Mouse (Mus musculus) MEL (cell line): ENCODE data around the gene Slc35g3. TPM values are rescaled to one million over a fixed set of nuclear protein-coding genes. Genes with fewer than 3 reads are reported as not detected.

Experiments used
- DNase-seq: peaks from one replicate; pipeline ENCODE4 v3.0.0; 2011; ENCODE audit warnings: low read depth, low spot score
- H3K27ac ChIP-seq: 2 replicates; pipeline ENCODE4 v1.5.1; 2012; ENCODE audit warnings: low read depth, mild to moderate bottlenecking, control low read depth, low read length, moderate library complexity; ENCODE audit not compliant: control insufficient read depth
- H3K27me3 ChIP-seq, 2 experiments: fragments of 150-350 bp in 1 of 2; sonication (generic) in 1 of 2; 2 replicates each; pipeline ENCODE4 v1.6.1; 2012; ENCODE audit warnings: low read length in 2 of 2, mild to moderate bottlenecking in 2 of 2, improper control_type of control experiment in 1 of 2, moderate library complexity in 1 of 2; ENCODE audit not compliant: insufficient read depth in 2 of 2, control insufficient read depth in 1 of 2
- H3K36me3 ChIP-seq, 2 experiments: 2 replicates each; pipeline ENCODE4 v1.6.1; 2012 to 2014; ENCODE audit warnings: low read length in 2 of 2, improper control_type of control experiment in 1 of 2, inconsistent platforms in 1 of 2, mild to moderate bottlenecking in 1 of 2; ENCODE audit not compliant: insufficient read depth in 2 of 2, control insufficient read depth in 1 of 2
- H3K4me1 ChIP-seq, 2 experiments: fragments of 150-350 bp in 1 of 2; sonication (generic) in 1 of 2; 2 replicates each; pipeline ENCODE4 v1.6.1; 2012; ENCODE audit warnings: low read length in 2 of 2, improper control_type of control experiment in 1 of 2, mild to moderate bottlenecking in 1 of 2; ENCODE audit not compliant: insufficient read depth in 2 of 2, control insufficient read depth in 1 of 2
- H3K4me3 ChIP-seq, 2 experiments: fragments of 150-350 bp in 1 of 2; sonication (generic) in 1 of 2; 2 replicates each; pipeline ENCODE4 v1.5.1; 2012; ENCODE audit warnings: low read depth in 2 of 2, low read length in 2 of 2, mild to moderate bottlenecking in 2 of 2, moderate library complexity in 2 of 2, control low read depth in 1 of 2, improper control_type of control experiment in 1 of 2; ENCODE audit not compliant: control insufficient read depth in 1 of 2, insufficient read depth in 1 of 2
- H3K79me2 ChIP-seq: 2 replicates; pipeline ENCODE4 v1.6.1; 2012; ENCODE audit warnings: mild to moderate bottlenecking, low read length, moderate library complexity; ENCODE audit not compliant: control insufficient read depth, poor library complexity, insufficient read depth
- H3K9ac ChIP-seq: 2 replicates; pipeline ENCODE4 v1.6.1; 2012; ENCODE audit warnings: low read depth, mild to moderate bottlenecking, control low read depth, low read length, moderate library complexity; ENCODE audit not compliant: control insufficient read depth, poor library complexity, severe bottlenecking
- H3K9me3 ChIP-seq: fragments of 150-350 bp; sonication (generic); replicated peaks from 2 replicates; pipeline ENCODE4 v1.6.1; 2012; ENCODE audit warnings: mild to moderate bottlenecking, low read length, improper control_type of control experiment, moderate library complexity; ENCODE audit not compliant: insufficient read depth
- BHLHE40 ChIP-seq: IDR thresholded peaks from 2 replicates; pipeline ENCODE4 v1.6.1; 2012; ENCODE audit warnings: low read depth, mild to moderate bottlenecking, inconsistent platforms, low read length, improper control_type of control experiment, borderline replicate concordance
- CTCF ChIP-seq, 3 experiments: IDR thresholded peaks in 2 of 3; conservative IDR thresholded peaks in 1 of 3; 2 replicates each; pipeline ENCODE4 v1.5.1; 2011 to 2012; ENCODE audit warnings: low read length in 3 of 3, low read depth in 2 of 3, mild to moderate bottlenecking in 2 of 3, improper control_type of control experiment in 1 of 3, inconsistent platforms in 1 of 3, mixed read lengths in 1 of 3, moderate library complexity in 1 of 3; ENCODE audit not compliant: control insufficient read depth in 1 of 3, insufficient read depth in 1 of 3, poor library complexity in 1 of 3, severe bottlenecking in 1 of 3
- ELF1 ChIP-seq: IDR thresholded peaks from 2 replicates; pipeline ENCODE4 v1.6.1; 2014; ENCODE audit warnings: low read depth, mild to moderate bottlenecking, inconsistent platforms, low read length, improper control_type of control experiment, moderate library complexity
- EP300 ChIP-seq, 2 experiments: IDR thresholded peaks; 2 replicates each; pipeline ENCODE4 v1.6.1; 2011; ENCODE audit warnings: improper control_type of control experiment in 2 of 2, low read length in 2 of 2, low read depth in 1 of 2, mild to moderate bottlenecking in 1 of 2
- GABPA ChIP-seq: IDR thresholded peaks from 2 replicates; pipeline ENCODE4 v1.6.1; 2012; ENCODE audit warnings: low read depth, mild to moderate bottlenecking, inconsistent platforms, low read length, improper control_type of control experiment, moderate library complexity
- HCFC1 ChIP-seq: IDR thresholded peaks from 2 replicates; pipeline ENCODE4 v1.6.1; 2012; ENCODE audit warnings: low read depth, mild to moderate bottlenecking, inconsistent platforms, low read length, improper control_type of control experiment, moderate library complexity
- JUND ChIP-seq: IDR thresholded peaks from 2 replicates; pipeline ENCODE4 v1.6.1; 2011; ENCODE audit warnings: low read depth, mild to moderate bottlenecking, improper control_type of control experiment, low read length
- MAFK ChIP-seq: IDR thresholded peaks from 2 replicates; pipeline ENCODE4 v1.6.1; 2011; ENCODE audit warnings: low read depth, mild to moderate bottlenecking, low read length, improper control_type of control experiment, borderline replicate concordance
- MAX ChIP-seq: IDR thresholded peaks from 2 replicates; pipeline ENCODE4 v1.6.1; 2011; ENCODE audit warnings: low read length, improper control_type of control experiment
- MAZ ChIP-seq: IDR thresholded peaks from 2 replicates; pipeline ENCODE4 v1.6.1; 2012; ENCODE audit warnings: low read depth, mild to moderate bottlenecking, inconsistent platforms, low read length, improper control_type of control experiment
- MXI1 ChIP-seq: IDR thresholded peaks from 2 replicates; pipeline ENCODE4 v1.6.1; 2011; ENCODE audit warnings: mild to moderate bottlenecking, low read depth, low read length, improper control_type of control experiment
- MYB ChIP-seq: IDR thresholded peaks from 2 replicates; pipeline ENCODE4 v1.6.1; 2011; ENCODE audit warnings: mild to moderate bottlenecking, low read depth, low read length, improper control_type of control experiment
- NELFE ChIP-seq: IDR thresholded peaks from 2 replicates; pipeline ENCODE4 v1.6.1; 2011; ENCODE audit warnings: low read depth, low read length, improper control_type of control experiment
- POLR2AphosphoS5 ChIP-seq: IDR thresholded peaks from 2 replicates; pipeline ENCODE4 v1.6.1; 2012; ENCODE audit warnings: low read depth, borderline replicate concordance, mild to moderate bottlenecking, inconsistent platforms, low read length, moderate library complexity, mixed read lengths
- SIN3A ChIP-seq: IDR thresholded peaks from 2 replicates; pipeline ENCODE4 v1.6.1; 2012; ENCODE audit warnings: low read length, improper control_type of control experiment, inconsistent platforms
- TAL1 ChIP-seq: IDR thresholded peaks from 2 replicates; pipeline ENCODE4 v1.6.1; 2012; ENCODE audit warnings: mild to moderate bottlenecking, inconsistent platforms, low read length, moderate library complexity, mixed read lengths
- TBP ChIP-seq: IDR thresholded peaks from 2 replicates; pipeline ENCODE4 v1.8.0; 2011; ENCODE audit warnings: low read depth, low read length, improper control_type of control experiment
- TCF12 ChIP-seq: IDR thresholded peaks from 2 replicates; pipeline ENCODE4 v1.6.1; 2014; ENCODE audit warnings: low read depth, mild to moderate bottlenecking, inconsistent platforms, low read length, improper control_type of control experiment, moderate library complexity
- UBTF ChIP-seq: IDR thresholded peaks from 2 replicates; pipeline ENCODE4 v1.6.1; 2012; ENCODE audit warnings: low read depth, mild to moderate bottlenecking, inconsistent platforms, low read length, improper control_type of control experiment, moderate library complexity, borderline replicate concordance; ENCODE audit not compliant: insufficient read depth
- USF2 ChIP-seq, 2 experiments: IDR thresholded peaks; 2 replicates each; pipeline ENCODE4 v1.6.1; 2011 to 2012; ENCODE audit warnings: improper control_type of control experiment in 2 of 2, low read length in 2 of 2, borderline replicate concordance in 1 of 2, inconsistent platforms in 1 of 2, low read depth in 1 of 2, mild to moderate bottlenecking in 1 of 2; ENCODE audit not compliant: insufficient read depth in 1 of 2
- ZC3H11A ChIP-seq: IDR thresholded peaks from 2 replicates; pipeline ENCODE4 v1.6.1; 2012; ENCODE audit warnings: low read depth, mild to moderate bottlenecking, inconsistent platforms, low read length, improper control_type of control experiment
- ZMIZ1 ChIP-seq: IDR thresholded peaks from 2 replicates; pipeline ENCODE4 v1.6.1; 2012; ENCODE audit warnings: low read depth, mild to moderate bottlenecking, inconsistent platforms, low read length, improper control_type of control experiment, moderate library complexity
- ZNF384 ChIP-seq: IDR thresholded peaks from 2 replicates; pipeline ENCODE4 v1.6.1; 2012; ENCODE audit warnings: low read depth, mild to moderate bottlenecking, inconsistent platforms, low read length, improper control_type of control experiment
- polyA plus RNA-seq, 2 experiments: library from polyadenylated mRNA; stranded (reverse) in 1 of 2; unstranded in 1 of 2; fragments of >175 nt in 1 of 2; fragments of >200 nt in 1 of 2; gene quantifications; 2 replicates each; pipeline versions ENCODE4 v1.2.1 to v1.2.4; 2012; ENCODE audit warnings: low replicate concordance in 2 of 2, low read depth in 1 of 2; ENCODE audit not compliant: insufficient read length in 2 of 2, insufficient read depth in 1 of 2, missing spikeins in 1 of 2
- total RNA-seq: library from RNA; depleted of rRNA; stranded (reverse); fragments of 300-350 nt; gene quantifications from 2 replicates; pipeline ENCODE4 v1.2.3, GENCODE M21; 2012

Gene Slc35g3
- total and polyA plus RNA-seq, 3 experiments = 0.08 to 0.22 TPM; not detected in 1

DNA sequence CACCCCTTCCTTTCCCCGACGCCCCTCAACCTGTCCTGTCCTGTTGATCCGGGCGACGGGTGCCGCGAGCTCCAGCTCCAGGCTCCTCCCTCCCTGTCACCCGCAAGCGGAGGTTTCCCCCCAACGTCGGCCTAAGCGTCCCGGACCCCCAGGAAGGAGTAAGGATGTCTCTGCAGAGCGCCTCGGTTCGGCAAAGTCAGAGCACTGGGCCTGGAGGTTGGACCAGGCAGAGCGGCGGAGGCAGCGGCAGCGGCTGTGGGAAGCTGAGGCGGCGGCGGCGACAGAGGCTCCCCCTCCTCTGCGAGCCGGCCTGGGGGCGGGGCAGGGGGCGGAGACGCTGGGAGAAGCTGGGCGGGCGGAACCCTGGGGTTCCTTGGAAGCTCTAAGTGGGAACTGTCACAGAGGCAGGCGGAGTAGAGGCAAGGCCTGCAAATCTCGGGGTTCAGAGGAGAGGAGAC lies 40.9 kb upstream of the Slc35g3 start (continued):
- TF ChIP-seq MXI1 (peak; percentile 78), GABPA (0 out of 2 replicates have a peak, but pooled peaks have one; percentile 9), ZNF384 (no peak), MAX (0 out of 2 replicates have a peak, but pooled peaks have one; percentile 18), CTCF (IDR thresholded peaks at IDR 0.05 in 2 of 3, conservative IDR thresholded peaks at IDR 0.05 in 1 of 3; ENCODE audit: control insufficient read depth in 1 of 3, insufficient read depth in 1 of 3, low read depth in 2 of 3, low read length in 3 of 3, poor library complexity in 1 of 3, severe bottlenecking in 1 of 3) (no peak), HCFC1 (peak; percentile 63; the same call in 1 of the 2 replicates), TAL1 (no peak), MAZ (peak; percentile 97)

DNA sequence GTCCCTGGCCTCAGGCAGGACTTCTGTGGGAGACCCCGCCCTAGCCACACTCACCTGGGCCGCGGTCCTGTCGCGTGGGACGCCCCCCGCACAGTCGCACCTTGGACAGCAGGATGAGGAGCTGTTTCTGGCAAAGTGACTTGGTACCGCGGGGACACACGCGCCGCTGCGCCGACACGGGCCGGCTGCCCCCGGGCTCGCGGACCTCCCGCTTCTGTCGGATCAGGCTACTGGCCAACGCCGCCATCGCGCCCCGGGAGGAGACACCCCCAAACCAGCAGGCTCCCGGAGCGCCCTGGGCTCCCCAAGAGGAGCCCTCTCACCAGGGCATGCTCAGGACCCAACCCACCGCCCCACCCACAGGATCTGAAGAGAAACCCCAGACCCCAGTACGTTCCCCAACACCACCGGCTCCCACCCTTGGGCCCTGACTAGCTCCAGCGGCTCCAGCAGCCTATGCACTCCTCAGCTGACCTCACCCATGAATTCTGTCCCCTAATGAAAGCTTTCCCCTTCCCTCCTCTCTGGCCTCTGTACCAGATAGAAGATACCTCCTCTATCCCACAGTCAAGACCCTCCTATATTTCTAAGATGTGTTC lies 39.7 kb upstream of the Slc35g3 start, which contains the start of gene Fgf11:
TSS of gene Fgf11 (minus strand) at position 479 of the 599 bp plus-strand sequence.
- H3K36me3 ChIP-seq = peaks cover 0 to 8% of the 10 kb centered on the region in 2 experiments; a peak in 2 of 4 replicates
- peaks cover 5 to 19% of the 10 kb centered on the region in 2 experiments; a peak in 3 of 4 replicates for H3K4me1 ChIP-seq
- TF ChIP-seq ZC3H11A = no peak
- 0 out of 2 replicates have a peak, but pooled peaks have one; percentile 6 for TF ChIP-seq MAZ
- TF ChIP-seq NELFE = peak; percentile 12; the same call in 1 of the 2 replicates
- TF ChIP-seq, all 39 proteins: peak for 2
- no peaks in the 10 kb centered on the region for H3K9me3 ChIP-seq
- peak within 1 kb of the TSS; percentile 77 for H3K9ac ChIP-seq
- DNase-seq = no peak
- peak within 1 kb of the TSS; percentile 74 for H3K27ac ChIP-seq
- no peaks in the 10 kb centered on the region for H3K27me3 ChIP-seq
- H3K4me3 ChIP-seq = peak within 1 kb of the TSS; percentile 70 to 89
- H3K79me2 ChIP-seq = peaks cover 8% of the 10 kb centered on the region; the same call in 1 of the 2 replicates

DNA sequence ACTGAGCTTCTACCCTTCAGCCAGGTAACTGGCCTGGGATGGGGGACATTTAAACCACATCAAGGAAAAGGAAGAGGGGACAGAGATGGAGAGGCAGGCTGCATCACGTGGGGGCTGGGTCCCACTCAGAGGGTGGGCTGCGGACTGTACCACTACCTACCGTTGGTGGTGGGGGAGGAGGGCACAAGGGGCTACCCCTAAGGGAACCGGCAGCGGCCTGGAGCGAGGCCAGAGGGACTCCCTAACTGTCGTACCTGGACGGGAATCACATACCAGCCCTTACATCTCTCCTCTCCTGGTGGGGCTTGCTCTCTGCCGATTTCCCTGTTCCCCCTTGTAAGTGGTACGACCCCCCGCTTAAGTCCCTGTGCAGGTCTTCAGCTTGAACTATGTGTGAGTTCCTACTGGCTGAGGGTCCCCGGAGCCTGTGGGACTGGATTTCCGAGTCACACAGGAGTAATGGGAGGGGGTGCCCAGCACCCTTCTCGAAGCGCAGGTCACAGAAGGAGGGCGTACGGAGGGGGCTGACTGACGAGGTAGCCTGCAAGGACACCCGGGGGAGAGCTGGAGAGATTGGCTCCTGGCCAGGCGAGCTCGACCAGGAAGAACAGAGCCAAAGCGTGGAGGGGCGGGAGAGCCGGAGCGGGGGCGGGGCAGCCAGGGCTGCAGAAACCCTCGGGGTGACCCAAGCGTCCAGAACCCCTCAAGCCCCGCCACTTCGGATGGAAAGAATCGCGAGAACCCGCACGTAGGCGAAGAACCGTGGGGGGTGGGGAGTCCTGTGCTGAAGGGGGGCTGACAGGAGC lies 38.8 kb upstream of the Slc35g3 start:
- Histone ChIP-seq H3K27me3 (no peaks in the 10 kb centered on the region), H3K4me1 (peaks cover 5 to 21% of the 10 kb centered on the region in 2 experiments; a peak in 3 of 4 replicates), H3K9ac (peak overlapping the region; percentile 77), H3K36me3 (peaks cover 0 to 8% of the 10 kb centered on the region in 2 experiments; a peak in 2 of 4 replicates), H3K79me2 (peaks cover 8% of the 10 kb centered on the region; the same call in 1 of the 2 replicates), H3K9me3 (no peaks in the 10 kb centered on the region), H3K27ac (peak overlapping the region; percentile 74), H3K4me3 (peak overlapping the region; percentile 58 to 89)
- peak; percentile 93 for DNase-seq
- TF ChIP-seq TCF12 = peak; percentile 2; the same call in 1 of the 2 replicates
- TF ChIP-seq EP300 (IDR thresholded peaks at IDR 0.05; ENCODE audit: low read depth in 1 of 2, low read length in 2 of 2) = no peak; a peak in 1 of 4 replicates
- TF ChIP-seq ZC3H11A = no peak
- TF ChIP-seq MAFK = no peak
- TF ChIP-seq BHLHE40 = no peak
- no peak for TF ChIP-seq POLR2AphosphoS5
- TF ChIP-seq MYB = no peak
- peak in 1 of 2 experiments; percentile 67; a peak in 1 of 4 replicates for TF ChIP-seq USF2 (IDR thresholded peaks at IDR 0.05; ENCODE audit: borderline replicate concordance in 1 of 2, insufficient read depth in 1 of 2, low read depth in 1 of 2, low read length in 2 of 2)
- TF ChIP-seq UBTF = no peak
- no peak for TF ChIP-seq TAL1
- TF ChIP-seq MAZ = peak; percentile 32
- TF ChIP-seq ELF1 = peak; percentile 72
- no peak for TF ChIP-seq CTCF (IDR thresholded peaks at IDR 0.05 in 2 of 3, conservative IDR thresholded peaks at IDR 0.05 in 1 of 3; ENCODE audit: control insufficient read depth in 1 of 3, insufficient read depth in 1 of 3, low read depth in 2 of 3, low read length in 3 of 3, poor library complexity in 1 of 3, severe bottlenecking in 1 of 3)
- peak; percentile 39; the same call in 1 of the 2 replicates for TF ChIP-seq HCFC1
- peak; percentile 39; the same call in 1 of the 2 replicates for TF ChIP-seq SIN3A
- TF ChIP-seq GABPA = no peak
- TF ChIP-seq TBP = peak; percentile 57; the same call in 1 of the 2 replicates
- TF ChIP-seq ZMIZ1 = peak; percentile 43
- TF ChIP-seq ZNF384 = no peak
- no peak for TF ChIP-seq JUND
